In genomic region chr7:121410716-121411506, GRCm38 (mm10) we compare ENCODE assay signal across 17 mouse cellular contexts. TPM values are rescaled to one million over a fixed set of nuclear protein-coding genes. Genes with fewer than 3 reads are reported as not detected.
"Had no signal": no experiment of that assay in that cellular context is flagged by ENCODE, and none has a peak within 500 bp of the region (broad histone marks: within the 10 kb centered on the region; RNA-seq: fewer than 3 reads in every experiment).

No protein-coding gene starts in this region.

- DNase-seq: kidney, adult 9 months; kidney, postnatal 36 days; layer of hippocampus, adult 9-11 months; layer of hippocampus, postnatal 36 days; lung, embryonic 14.5 days; lung, postnatal 10 days; lung, postnatal 4 days; midbrain, embryonic 14.5 days; right cerebral cortex, postnatal 14 days; thymus, adult 2 months; thymus, postnatal 25 days had no signal

- H3K36me3 ChIP-seq: limb, embryonic 15.5 days; liver, embryonic 12.5 days; midbrain, embryonic 10.5 days; neural tube, embryonic 12.5 days; stomach, embryonic 15.5 days had no signal

- H3K4me3 ChIP-seq: limb, embryonic 15.5 days; liver, embryonic 12.5 days; midbrain, embryonic 10.5 days; myocyte; neural tube, embryonic 12.5 days; stomach, embryonic 15.5 days had no signal

- H3K9ac ChIP-seq: limb, embryonic 15.5 days; liver, embryonic 12.5 days; lung, embryonic 14.5 days; neural tube, embryonic 12.5 days; stomach, embryonic 15.5 days had no signal

- H3K4me2 ChIP-seq: limb, embryonic 15.5 days; liver, embryonic 12.5 days; lung, embryonic 14.5 days; neural tube, embryonic 12.5 days; stomach, embryonic 15.5 days had no signal

- H3K27me3 ChIP-seq: limb, embryonic 15.5 days; liver, embryonic 12.5 days; neural tube, embryonic 12.5 days; stomach, embryonic 15.5 days had no signal

- H3K9me3 ChIP-seq: limb, embryonic 15.5 days; liver, embryonic 12.5 days; midbrain, embryonic 10.5 days; neural tube, embryonic 12.5 days; stomach, embryonic 15.5 days had no signal

- H3K27ac ChIP-seq: limb, embryonic 15.5 days; liver, embryonic 12.5 days; midbrain, embryonic 10.5 days; neural tube, embryonic 12.5 days; stomach, embryonic 15.5 days had no signal

- H3K4me1 ChIP-seq: limb, embryonic 15.5 days; liver, embryonic 12.5 days; midbrain, embryonic 10.5 days; neural tube, embryonic 12.5 days; stomach, embryonic 15.5 days had no signal

- ATAC-seq: liver, embryonic 12.5 days had no signal

RNA-seq across cellular contexts. Expression of gene Hs3st2, which starts 19.3 kb away (rescaled TPM):
- polyA plus RNA-seq: myocyte had no signal
